Mouse (Mus musculus): ENCODE measurements around the gene Mttp.
"Not testable (repeated sequence)": the region's sequence is repeated elsewhere in the genome, so short reads cannot be mapped to it uniquely, and the experiment has no call there.

- TF ChIP-seq CTCF (IDR thresholded peaks at IDR 0.05; ENCODE audit: extremely low read depth, insufficient read depth, insufficient read length, insufficient replicate concordance); POLR2A (IDR thresholded peaks at IDR 0.05; ENCODE audit: low read depth, low read length): not testable (repeated sequence)
These were observed 6.6 kb downstream of the Mttp start for GRCm38 (mm10) chr3:138138146-138138545.
